Mouse (Mus musculus) kidney, adult 10 weeks (tissue): ENCODE data around the gene Aff2. TPM values are rescaled to one million over a fixed set of nuclear protein-coding genes. Genes with fewer than 3 reads are reported as not detected.

ENCODE experiments used
- polyA plus RNA-seq: library from polyadenylated mRNA; stranded (reverse); fragments of 350-450 nt; fragmentation: Illumina TruSeq; extraction: RNeasy Lipid Tissue Mini Kit (QIAGEN cat#74804); gene quantifications from one replicate; pipeline ENCODE4 v1.2.3, GENCODE M21; 2014; ENCODE audit warnings: low read depth, low replicate concordance

Aff2 gene
- polyA plus RNA-seq, result 0.97 TPM

GRCm38 (mm10) chrX:69360238-69361054 is at the start of gene Aff2:
Gene Aff2, plus strand, starts transcription at chrX:69360294.

